Mouse (Mus musculus) embryonic fibroblast, embryonic 13.5 days (primary cell): Measurements from ENCODE around the gene Rabggtb.

Experiments
- CTCF ChIP-seq: IDR thresholded peaks from 2 replicates; pipeline ENCODE4 v1.5.1; 2011; ENCODE audit warnings: mild to moderate bottlenecking, control low read depth, low read length, moderate library complexity, borderline replicate concordance; ENCODE audit not compliant: insufficient read depth
- POLR2A ChIP-seq: IDR thresholded peaks from 2 replicates; pipeline ENCODE4 v1.6.1; 2011; ENCODE audit warnings: low read depth, mild to moderate bottlenecking, control low read depth, low read length, moderate library complexity

DNA sequence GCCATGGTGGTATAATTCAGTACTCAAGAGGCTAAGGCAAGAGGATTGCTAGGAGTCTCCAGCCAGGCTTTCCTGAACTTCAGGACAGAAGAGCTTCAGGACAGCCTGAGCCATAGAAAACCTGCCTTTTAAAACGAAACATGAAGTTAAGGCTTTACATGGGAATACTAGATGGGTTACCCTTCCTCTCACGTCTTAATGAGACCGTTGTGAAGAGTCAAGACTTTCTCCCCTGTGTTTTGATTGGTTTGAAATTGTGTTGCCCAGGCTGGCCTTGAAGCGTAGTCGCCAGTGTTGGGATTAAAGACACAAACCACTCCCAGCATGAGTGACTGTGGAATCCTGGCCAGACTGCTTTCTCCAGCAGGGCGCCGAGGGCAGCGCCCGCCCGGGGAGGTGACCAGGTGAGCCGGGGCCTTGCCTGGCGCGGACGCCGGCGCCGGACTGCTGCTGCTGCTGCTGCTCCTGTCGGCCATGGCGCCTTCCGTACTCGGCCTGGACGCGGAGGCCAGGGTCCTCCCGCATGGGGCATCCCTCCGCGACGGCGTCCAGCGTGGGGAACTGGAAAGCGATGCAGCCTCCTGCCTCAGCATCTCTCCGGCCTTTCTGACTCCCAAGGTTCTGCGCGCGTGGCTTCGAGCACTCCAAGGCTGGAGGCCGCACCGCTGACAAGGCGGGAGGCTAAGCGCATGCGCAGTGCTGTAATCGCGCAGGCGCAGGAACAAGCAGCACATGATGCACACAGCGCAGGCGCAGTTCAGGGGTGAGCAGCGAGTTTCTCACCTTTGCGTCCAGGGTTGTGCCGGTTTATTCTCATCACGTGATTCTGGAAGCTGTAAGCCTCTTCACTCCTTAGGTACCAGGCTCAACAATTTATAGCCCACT lies 7.3 kb downstream of the Rabggtb start:
- TF ChIP-seq CTCF = no peak
- TF ChIP-seq POLR2A = no peak; the same call in 1 of the 2 replicates
